Mouse (Mus musculus) intestine, embryonic 16.5 days (tissue): ENCODE measurements around the gene Slc41a1. TPM values are rescaled to one million over a fixed set of nuclear protein-coding genes. Genes with fewer than 3 reads are reported as not detected.
"Not testable (repeated sequence)": the region's sequence is repeated elsewhere in the genome, so short reads cannot be mapped to it uniquely, and the experiment has no call there.

ENCODE experiments used
- ATAC-seq: fragments of 200-750 bp; cut with Nextera tagmentation; 2 replicates; pipeline ENCODE4 v1.8.0; 2017; ENCODE audit warnings: moderate TSS enrichment, moderate library complexity
- H3K27ac ChIP-seq: fragments of 300-500 bp; sonication (generic); 2 replicates; pipeline ENCODE4 v1.5.1; 2014; ENCODE audit warnings: mild to moderate bottlenecking, low read length
- H3K27me3 ChIP-seq: fragments of 300-500 bp; sonication (generic); replicated peaks from 2 replicates; pipeline ENCODE4 v1.6.1; 2014; ENCODE audit warnings: low read length, control low read depth, mixed read lengths; ENCODE audit not compliant: control insufficient read depth, insufficient read depth
- H3K36me3 ChIP-seq: fragments of 300-500 bp; sonication (generic); 2 replicates; pipeline ENCODE4 v1.6.1; 2014; ENCODE audit warnings: low read length, control low read depth; ENCODE audit not compliant: control insufficient read depth, insufficient read depth
- H3K4me1 ChIP-seq: fragments of 300-500 bp; sonication (generic); 2 replicates; pipeline ENCODE4 v1.6.1; 2014; ENCODE audit warnings: low read length, control low read depth, mixed read lengths; ENCODE audit not compliant: control insufficient read depth, insufficient read depth
- H3K4me2 ChIP-seq: fragments of 300-500 bp; sonication (generic); 2 replicates; pipeline ENCODE4 v1.6.1; 2014; ENCODE audit warnings: low read depth, low read length, control low read depth
- H3K4me3 ChIP-seq: fragments of 300-500 bp; sonication (generic); 2 replicates; pipeline ENCODE4 v1.5.1; 2014; ENCODE audit warnings: mild to moderate bottlenecking, low read length
- H3K9ac ChIP-seq: fragments of 300-500 bp; sonication (generic); 2 replicates; pipeline ENCODE4 v1.6.1; 2014; ENCODE audit warnings: low read depth, low read length
- H3K9me3 ChIP-seq: fragments of 300-500 bp; sonication (generic); 2 replicates; pipeline ENCODE4 v1.6.1; 2016; ENCODE audit warnings: low read length, control low read depth; ENCODE audit not compliant: control insufficient read depth
- WGBS: fragments of 180-500 bp; shearing (Covaris S2); extraction: QIAGEN DNeasy Blood & Tissue Kit; methylation state at CpG from one replicate; pipeline ENCODE4 v1.1.7; 2014; 5-methylcytosine and 5-hydroxymethylcytosine counted together
- polyA plus RNA-seq: library from polyadenylated mRNA; unstranded; fragments of >200 nt; fragmentation: Nextera tagmentation; extraction: Ambion mirVana; gene quantifications from 2 replicates; pipeline ENCODE4 v1.2.1, GENCODE M21; 2015

Slc41a1 gene
- polyA plus RNA-seq, 1 experiment from 2014 or later = 9.4 TPM

- no peak overlapping the region for H3K27ac ChIP-seq
- 73% methylated on average over 2 of the region's 2 CpGs for WGBS
- no peaks in the 10 kb centered on the region for H3K9me3 ChIP-seq
- no peak overlapping the region for H3K9ac ChIP-seq
- ATAC-seq = no peak
- H3K27me3 ChIP-seq = no peaks in the 10 kb centered on the region
- H3K4me3 ChIP-seq = no peak overlapping the region
- H3K4me2 ChIP-seq = no peak overlapping the region
- no peaks in the 10 kb centered on the region for H3K36me3 ChIP-seq
- H3K4me1 ChIP-seq = no peaks in the 10 kb centered on the region
Observed at GRCm38 (mm10) chr1:131809651-131810050, 17.6 kb upstream of the Slc41a1 start.

DNA sequence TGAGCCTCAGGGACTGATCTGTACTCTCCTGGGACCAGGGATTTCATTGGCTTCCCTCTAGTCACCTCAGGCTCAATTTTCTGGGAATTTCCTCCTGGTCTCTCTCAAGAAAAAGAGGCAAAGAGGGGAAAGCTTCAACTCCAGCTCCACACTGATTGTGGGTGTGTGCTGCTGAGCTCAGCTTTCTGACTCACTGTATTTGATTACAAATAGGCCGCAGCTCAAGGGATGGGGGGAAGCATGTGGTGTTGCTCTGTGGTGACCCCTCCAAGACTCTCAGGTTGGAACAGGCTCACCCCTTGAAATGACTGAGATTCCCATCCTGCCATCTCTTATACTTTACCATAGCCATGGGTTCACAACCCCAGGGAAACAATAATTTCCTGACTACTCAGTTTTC, 15.9 kb upstream of the Slc41a1 start:
- no peaks in the 10 kb centered on the region for H3K36me3 ChIP-seq
- no peaks in the 10 kb centered on the region for H3K27me3 ChIP-seq
- no peak overlapping the region for H3K9ac ChIP-seq
- no peaks in the 10 kb centered on the region for H3K9me3 ChIP-seq
- WGBS = 65% methylated on average over 1 of the region's 1 CpGs
- no peak overlapping the region for H3K27ac ChIP-seq
- no peaks in the 10 kb centered on the region for H3K4me1 ChIP-seq
- no peak overlapping the region for H3K4me3 ChIP-seq
- H3K4me2 ChIP-seq = no peak overlapping the region
- ATAC-seq = no peak

DNA sequence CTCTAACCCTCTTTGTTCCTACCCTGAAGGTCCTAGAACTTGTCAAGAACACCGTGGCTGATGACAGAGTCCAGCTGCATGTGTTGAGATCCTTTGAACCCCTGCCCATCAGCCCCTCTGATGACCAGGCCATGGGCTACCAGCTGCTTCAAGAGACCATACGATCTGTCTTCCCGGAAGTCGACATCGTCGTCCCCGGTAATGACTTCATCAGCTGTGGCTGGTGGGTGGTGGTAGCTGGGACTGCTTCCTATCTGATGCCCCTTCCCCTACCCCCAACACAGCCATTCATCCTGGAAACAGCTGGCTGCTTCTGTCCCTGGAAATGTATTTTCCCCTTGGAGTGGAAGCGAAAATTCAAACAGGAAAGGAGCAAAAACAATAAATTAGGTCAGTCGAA, 15.3 kb upstream of the Slc41a1 start:
- Histone ChIP-seq H3K27me3 (no peaks in the 10 kb centered on the region), H3K36me3 (no peaks in the 10 kb centered on the region), H3K27ac (no peak overlapping the region), H3K4me1 (no peaks in the 10 kb centered on the region), H3K4me3 (no peak overlapping the region), H3K4me2 (no peak overlapping the region), H3K9ac (no peak overlapping the region), H3K9me3 (no peaks in the 10 kb centered on the region)
- WGBS = 54% methylated on average over 9 of the region's 9 CpGs
- ATAC-seq = no peak

DNA sequence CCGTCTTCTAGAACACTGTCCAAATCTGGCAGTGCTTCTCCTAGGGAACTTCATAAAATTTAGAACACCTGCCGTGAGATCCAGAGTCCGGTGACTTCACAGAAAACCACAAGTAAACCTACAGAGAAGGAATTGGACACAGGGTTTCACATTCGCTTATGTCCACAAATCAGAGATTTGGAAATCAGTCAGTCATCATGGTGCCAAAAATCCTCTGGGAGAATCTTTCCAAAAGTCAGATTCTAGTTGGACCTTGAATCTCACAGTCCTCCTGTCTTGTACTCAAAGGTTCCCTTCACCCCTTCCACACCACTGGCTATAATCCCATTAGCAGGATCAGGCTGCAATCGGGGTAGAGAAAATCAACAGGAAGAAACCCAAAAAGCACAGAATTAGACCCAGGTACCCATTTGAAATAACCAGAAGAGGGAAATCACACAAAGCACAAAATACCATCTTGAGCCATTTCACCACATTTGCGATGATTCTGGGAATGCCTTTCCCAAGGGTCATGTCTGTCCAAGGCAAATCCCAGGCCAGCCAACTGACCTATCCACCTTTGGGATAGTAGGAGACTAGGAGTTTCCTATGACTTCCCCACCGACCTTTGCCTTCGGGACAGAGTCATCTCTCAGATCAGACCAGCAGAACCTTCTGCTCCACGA, 14.5 kb upstream of the Slc41a1 start:
- no peaks in the 10 kb centered on the region for H3K9me3 ChIP-seq
- no peaks in the 10 kb centered on the region for H3K36me3 ChIP-seq
- no peak overlapping the region for H3K9ac ChIP-seq
- no peak overlapping the region for H3K27ac ChIP-seq
- no peaks in the 10 kb centered on the region for H3K4me1 ChIP-seq
- no peak for ATAC-seq
- no peak overlapping the region for H3K4me2 ChIP-seq
- WGBS = 90% methylated on average over 9 of the region's 9 CpGs
- H3K27me3 ChIP-seq = no peaks in the 10 kb centered on the region
- no peak overlapping the region for H3K4me3 ChIP-seq

DNA sequence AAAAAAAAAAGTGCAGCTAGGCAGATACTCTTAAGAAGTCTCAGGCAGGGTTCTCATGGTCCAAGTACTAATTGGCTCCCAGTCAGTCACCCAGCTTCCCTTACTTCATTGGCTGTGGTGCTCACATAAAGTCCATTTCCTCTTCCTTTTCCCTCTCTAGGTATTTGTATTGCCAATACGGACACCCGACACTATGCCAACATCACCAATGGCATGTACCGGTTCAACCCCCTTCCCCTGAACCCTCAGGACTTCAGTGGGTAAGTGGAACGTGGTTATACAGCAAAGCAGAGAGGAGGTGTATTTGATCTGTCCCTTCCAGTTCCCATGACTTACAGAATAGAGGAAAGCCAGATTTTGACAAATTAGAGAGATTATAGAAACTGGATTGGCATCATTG, 13.6 kb upstream of the Slc41a1 start:
- Histone ChIP-seq H3K4me1 (no peaks in the 10 kb centered on the region), H3K4me2 (no peak overlapping the region), H3K9me3 (no peaks in the 10 kb centered on the region), H3K36me3 (no peaks in the 10 kb centered on the region), H3K27ac (no peak overlapping the region), H3K9ac (no peak overlapping the region), H3K4me3 (no peak overlapping the region), H3K27me3 (no peaks in the 10 kb centered on the region)
- WGBS = 87% methylated on average over 4 of the region's 4 CpGs
- ATAC-seq = no peak

GRCm38 (mm10) chr1:131814191-131814590, 13.1 kb upstream of the Slc41a1 start:
- no peaks in the 10 kb centered on the region for H3K27me3 ChIP-seq
- H3K4me3 ChIP-seq = no peak overlapping the region
- H3K9me3 ChIP-seq = no peaks in the 10 kb centered on the region
- no peaks in the 10 kb centered on the region for H3K36me3 ChIP-seq
- WGBS = 84% methylated on average over 3 of the region's 3 CpGs
- no peak overlapping the region for H3K4me2 ChIP-seq
- ATAC-seq = no peak
- no peaks in the 10 kb centered on the region for H3K4me1 ChIP-seq
- H3K9ac ChIP-seq = no peak overlapping the region
- no peak overlapping the region for H3K27ac ChIP-seq

DNA sequence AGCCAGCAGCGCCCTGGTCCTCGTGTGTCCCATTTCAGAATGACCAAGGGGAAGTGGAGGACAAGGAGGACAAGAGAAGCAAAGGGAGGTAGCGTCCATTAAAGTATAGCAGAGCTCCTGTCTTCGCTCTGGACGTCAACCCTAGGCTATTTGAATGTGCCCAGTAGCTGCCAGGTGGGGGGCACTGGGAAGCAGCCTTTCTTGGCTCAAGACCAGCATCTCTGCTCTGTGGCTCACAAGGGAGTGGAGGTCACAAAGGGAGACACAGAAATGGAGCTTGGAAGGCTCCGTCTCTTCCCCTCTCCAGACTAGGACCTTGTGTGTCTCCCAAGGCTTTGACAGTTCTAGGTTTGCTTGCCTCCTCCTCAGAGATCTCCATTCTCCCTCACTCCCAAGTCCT, 10.4 kb upstream of the Slc41a1 start:
- Histone ChIP-seq H3K4me3 (no peak overlapping the region), H3K27me3 (no peaks in the 10 kb centered on the region), H3K4me1 (no peaks in the 10 kb centered on the region), H3K9me3 (no peaks in the 10 kb centered on the region), H3K9ac (no peak overlapping the region), H3K4me2 (no peak overlapping the region), H3K27ac (no peak overlapping the region), H3K36me3 (no peaks in the 10 kb centered on the region)
- 80% methylated on average over 6 of the region's 6 CpGs for WGBS
- no peak for ATAC-seq

GRCm38 (mm10) chr1:131820353-131820752, 6.9 kb upstream of the Slc41a1 start:
- not testable (repeated sequence) for H3K9ac ChIP-seq, H3K36me3 ChIP-seq, H3K9me3 ChIP-seq, H3K4me2 ChIP-seq, H3K27me3 ChIP-seq, ATAC-seq, H3K27ac ChIP-seq, H3K4me3 ChIP-seq, H3K4me1 ChIP-seq
- 74% methylated on average over 8 of the region's 9 CpGs for WGBS

GRCm38 (mm10) chr1:131820887-131821328, 6.4 kb upstream of the Slc41a1 start:
- Histone ChIP-seq H3K4me2 (no peak overlapping the region), H3K27me3 (no peaks in the 10 kb centered on the region), H3K27ac (no peak overlapping the region), H3K36me3 (no peaks in the 10 kb centered on the region), H3K9ac (no peak overlapping the region), H3K4me3 (no peak overlapping the region), H3K4me1 (no peaks in the 10 kb centered on the region), H3K9me3 (no peaks in the 10 kb centered on the region)
- WGBS = 77% methylated on average over 10 of the region's 10 CpGs
- no peak for ATAC-seq

- Histone ChIP-seq H3K9ac (no peak overlapping the region), H3K36me3 (no peaks in the 10 kb centered on the region), H3K4me3 (no peak overlapping the region), H3K27ac (no peak overlapping the region), H3K4me1 (no peaks in the 10 kb centered on the region), H3K4me2 (no peak overlapping the region), H3K27me3 (no peaks in the 10 kb centered on the region), H3K9me3 (no peaks in the 10 kb centered on the region)
- no peak for ATAC-seq
- WGBS = 73% methylated on average over 8 of the region's 8 CpGs
Observed at GRCm38 (mm10) chr1:131822292-131822691, 5.0 kb upstream of the Slc41a1 start.
